Mouse (Mus musculus): ENCODE measurements around the gene Dll3.

DNA sequence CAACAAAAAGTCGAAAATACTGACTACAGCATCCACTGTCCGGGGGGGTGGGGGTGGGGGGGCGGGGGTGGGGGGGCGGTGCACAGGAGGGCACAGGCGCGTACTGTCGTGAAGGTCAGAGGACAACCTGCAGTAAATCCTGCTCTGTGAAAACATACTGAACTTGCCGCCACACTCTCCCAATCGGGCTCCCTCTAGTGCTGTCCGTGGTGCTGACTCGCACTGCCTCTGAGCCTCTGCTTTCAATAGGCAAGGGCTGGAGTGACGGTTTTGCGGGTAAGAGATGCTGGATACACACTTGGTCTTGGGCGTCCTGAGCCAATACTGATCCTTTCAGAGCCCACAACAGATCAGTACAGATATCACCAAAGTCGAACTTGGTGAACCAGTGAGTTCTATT, 38.3 kb downstream of the Dll3 start:
- TF ChIP-seq CTCF (IDR thresholded peaks at IDR 0.05; ENCODE audit: borderline replicate concordance, control insufficient read depth, extremely low read depth, insufficient read depth, low read length, poor library complexity) (no peak), POLR2A (IDR thresholded peaks at IDR 0.05; ENCODE audit: control insufficient read depth, extremely low read depth, insufficient read depth, low read length, poor library complexity) (no peak)
